Mouse (Mus musculus): Measurements from ENCODE around the gene Zfp772.
"Not testable (repeated sequence)": the region's sequence is repeated elsewhere in the genome, so short reads cannot be mapped to it uniquely, and the experiment has no call there.

Zfp772 gene

DNA sequence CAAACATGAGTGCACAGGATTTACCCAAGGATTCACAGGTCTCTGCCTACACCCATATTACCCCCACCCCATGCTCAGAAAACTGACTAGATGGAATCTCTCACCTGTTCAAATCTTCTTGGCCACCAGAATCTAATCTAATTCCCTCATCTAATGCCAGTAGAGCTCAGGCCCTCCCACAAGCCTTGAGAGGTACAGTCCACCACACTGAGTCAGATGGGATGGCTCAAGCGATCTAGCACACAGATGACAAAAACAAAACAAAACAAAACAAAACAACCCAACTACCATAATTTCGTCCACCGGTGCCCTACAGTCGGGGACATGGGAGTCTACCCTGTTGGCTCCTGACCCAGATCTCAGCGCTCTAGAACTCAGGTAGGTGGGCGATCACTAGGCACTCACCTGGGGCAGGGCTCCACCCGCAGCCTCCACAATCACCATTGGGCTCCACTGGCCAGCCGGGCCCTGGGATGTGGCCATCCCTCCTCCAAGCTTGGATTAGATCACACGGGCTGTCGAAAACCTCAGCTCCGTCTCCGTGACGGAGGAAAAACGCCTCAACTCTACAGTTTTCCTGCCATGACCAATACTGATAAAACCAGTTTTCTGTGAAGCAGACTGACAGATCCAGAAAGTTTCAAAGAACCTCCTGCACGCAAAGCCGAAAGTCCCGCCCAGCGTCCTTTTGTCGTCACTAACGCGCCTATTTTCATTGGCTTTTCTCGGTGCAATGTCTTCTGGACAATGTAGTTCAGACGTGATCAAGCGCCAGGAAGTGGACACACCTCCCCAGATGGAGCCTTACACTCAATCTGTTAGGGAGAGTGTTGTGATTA is at the start of gene Zfp772:
TSS of gene Zfp772 (minus strand) at position 686 of the 839 bp plus-strand sequence.
- DNase-seq (ENCODE audit: low read depth, low spot score) = peak; percentile 32

DNA sequence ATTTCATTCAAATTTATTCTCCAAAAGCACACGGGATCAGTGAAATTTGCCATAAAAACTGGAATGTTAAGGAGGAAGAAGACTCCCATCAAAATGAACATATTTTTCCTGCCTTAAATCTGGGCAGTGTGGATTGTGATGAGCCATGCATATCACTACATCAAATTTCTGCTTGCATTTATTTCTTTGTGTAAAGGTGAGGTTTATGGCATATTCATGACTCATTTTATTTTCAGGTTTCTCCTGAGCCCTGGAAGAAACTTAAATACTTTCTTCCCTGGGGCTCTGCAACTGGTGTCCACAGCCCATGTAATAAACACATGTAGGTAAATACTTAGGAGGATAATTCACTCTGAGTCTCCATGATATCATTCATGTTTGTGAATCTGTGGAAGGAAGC is 37.4 kb upstream of the Zfp772 start, which contains the start of gene Vmn2r29:
TSS of gene Vmn2r29 (minus strand) at position 101 of the 400 bp plus-strand sequence.
- not testable (repeated sequence) for DNase-seq (ENCODE audit: low read depth, low spot score)

DNA sequence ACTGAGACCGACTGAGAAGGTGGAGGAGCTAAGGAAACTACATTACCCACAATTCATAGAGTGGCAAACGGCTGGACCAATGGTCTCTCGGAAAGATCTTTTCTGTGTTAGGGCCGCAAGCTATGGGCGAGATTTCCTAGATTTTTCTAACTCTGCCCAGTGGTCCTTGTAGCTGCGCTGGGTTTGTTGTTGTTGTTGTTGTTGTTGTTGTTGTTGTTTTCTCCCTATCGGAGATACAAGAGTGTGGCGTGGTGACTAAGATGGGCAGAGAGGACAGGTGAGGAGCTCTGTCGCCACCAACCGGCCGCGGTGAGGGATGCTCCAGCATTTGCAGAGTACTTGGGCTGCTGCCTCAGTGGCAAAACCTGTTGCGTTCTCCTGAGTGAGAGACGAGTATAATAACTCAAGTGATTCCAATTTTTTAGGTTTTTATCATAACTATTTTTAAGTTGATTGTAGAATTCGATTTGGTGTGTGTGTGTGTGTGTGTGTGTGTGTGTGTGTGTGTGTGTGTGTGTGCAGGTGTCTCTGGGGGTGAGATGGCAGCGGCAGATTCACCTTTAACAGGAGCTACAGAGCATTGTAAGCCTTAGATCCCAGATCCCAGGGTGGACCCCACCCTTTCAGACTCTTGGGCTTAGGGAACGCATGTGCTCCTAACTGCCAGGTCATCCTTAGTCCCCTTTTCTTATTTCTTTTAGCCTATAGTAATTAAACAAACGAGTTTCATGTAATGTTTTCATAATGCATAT is 21.4 kb downstream of the Zfp772 start:
- DNase-seq (ENCODE audit: low read depth, low spot score) = peak; percentile 77

DNA sequence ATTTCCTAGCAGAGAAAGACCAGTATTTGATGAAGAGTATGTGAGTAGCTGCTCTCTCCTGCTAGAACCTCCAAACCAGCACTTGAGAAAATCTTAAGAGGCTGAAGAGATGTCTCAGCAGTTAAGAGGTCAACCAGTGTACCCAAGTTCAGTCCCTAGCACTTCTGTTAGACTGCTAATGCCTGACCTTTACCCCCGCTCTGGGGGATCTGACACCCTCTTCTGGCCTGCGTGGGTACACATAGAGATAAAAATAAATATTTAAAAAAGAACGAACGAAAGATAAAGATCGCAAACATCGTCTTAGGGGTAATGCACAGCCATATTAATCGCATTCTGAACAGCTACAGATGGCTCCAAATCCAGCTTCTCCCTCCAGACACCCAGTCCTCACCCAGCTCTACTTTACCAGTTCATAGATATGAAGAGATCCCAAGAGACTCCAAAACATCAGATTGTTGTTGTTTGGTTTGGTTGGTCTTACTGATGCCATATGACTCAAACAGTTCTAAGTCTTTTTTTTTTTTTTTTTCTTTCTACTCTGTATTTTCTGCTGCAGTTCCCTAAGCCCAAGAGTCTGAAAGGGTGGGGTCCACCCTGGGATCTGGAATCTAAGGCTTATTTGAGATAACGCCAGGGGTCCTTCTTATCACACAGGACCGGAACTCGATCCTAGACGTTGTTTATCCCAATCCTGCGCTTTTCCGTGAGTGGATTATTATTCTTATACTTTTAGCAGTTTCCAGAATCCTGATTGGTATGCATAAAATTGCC is 22.2 kb downstream of the Zfp772 start:
- no peak for DNase-seq (ENCODE audit: low read depth, low spot score)

DNA sequence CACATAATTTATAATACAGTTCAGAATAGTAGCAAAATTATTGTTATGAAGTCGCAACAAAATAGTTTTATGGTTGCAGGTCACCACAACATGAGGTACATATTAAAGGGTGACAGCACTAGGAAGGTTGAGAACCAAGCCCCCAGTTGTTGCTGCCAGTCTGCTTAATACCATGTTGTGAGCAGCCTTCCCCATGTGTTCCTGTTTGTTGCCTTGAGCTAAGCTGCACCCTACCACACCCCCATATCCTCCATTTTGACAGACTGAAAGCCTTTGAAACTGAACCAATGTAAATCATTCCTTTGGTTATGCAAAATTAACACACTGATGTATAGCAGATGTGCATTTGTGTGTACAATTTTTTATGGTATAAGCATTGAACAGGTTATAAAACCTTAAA is 23.9 kb downstream of the Zfp772 start:
- no peak for DNase-seq (ENCODE audit: low read depth, low spot score)

DNA sequence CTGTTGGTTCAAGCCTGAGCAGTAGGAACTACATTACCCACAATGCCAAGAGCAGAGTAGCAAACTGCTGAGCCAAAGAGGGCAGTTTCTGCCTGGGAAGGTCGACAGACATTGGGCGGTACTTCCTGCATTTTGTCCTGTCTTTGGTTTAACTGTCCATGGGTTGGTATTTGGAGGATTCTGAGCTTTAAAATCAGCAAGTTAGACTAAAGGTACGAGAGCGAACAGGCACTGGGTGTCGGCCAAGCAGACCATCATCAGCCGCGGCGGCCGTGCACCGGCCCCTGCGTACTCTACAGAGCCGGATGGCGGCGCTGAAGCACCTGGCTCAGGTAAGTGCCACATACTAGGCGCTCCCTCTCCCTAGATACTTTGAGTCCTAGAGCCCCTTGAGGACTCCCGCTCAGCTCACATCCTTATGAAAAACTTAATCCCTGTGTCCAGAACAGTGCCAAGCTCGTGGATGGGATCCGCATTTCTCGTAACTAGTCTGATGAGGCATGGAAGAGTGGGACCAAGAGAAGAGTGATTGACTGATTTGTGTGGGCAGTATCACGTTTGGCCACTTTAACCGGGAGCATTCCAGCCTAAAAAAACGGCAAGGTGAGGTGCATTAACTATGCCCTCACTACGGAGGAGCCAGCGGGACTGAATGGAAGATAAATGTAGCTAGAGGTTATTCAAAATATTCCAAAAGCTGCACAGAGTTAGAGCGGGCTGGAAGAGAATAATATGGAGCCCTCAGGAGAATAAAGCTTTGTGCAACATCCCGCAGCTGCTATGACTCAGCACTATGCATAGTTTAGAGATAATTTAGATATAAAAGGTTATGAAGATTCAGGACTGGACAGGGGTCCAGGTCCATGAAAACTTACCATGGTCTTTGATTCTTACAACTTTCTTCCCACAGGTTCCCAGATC is 38.3 kb downstream of the Zfp772 start, which contains the start of gene Zfp418:
TSS of gene Zfp418 (plus strand) at position 104 of the 921 bp plus-strand sequence.
- DNase-seq (ENCODE audit: low read depth, low spot score) = peak; percentile 89

Measured in telencephalon, adult 2 months (tissue).